23 mouse cellular contexts compared by ENCODE assay signal in genomic region chr4:128275586-128275985, GRCm38 (mm10). TPM values are rescaled to one million over a fixed set of nuclear protein-coding genes. Genes with fewer than 3 reads are reported as not detected.
"Had no signal": no experiment of that assay in that cellular context is flagged by ENCODE, and none has a peak within 500 bp of the region (broad histone marks: within the 10 kb centered on the region; RNA-seq: fewer than 3 reads in every experiment).

No protein-coding gene starts in this region.

- H3K36me3 ChIP-seq: limb, embryonic 12.5 days; limb, embryonic 15.5 days; neural tube, embryonic 12.5 days; stomach, embryonic 15.5 days had no signal

- H3K27me3 ChIP-seq: limb, embryonic 12.5 days; limb, embryonic 15.5 days; midbrain, embryonic 13.5 days; neural tube, embryonic 12.5 days had no signal

- H3K27ac ChIP-seq: limb, embryonic 12.5 days; limb, embryonic 15.5 days; liver, embryonic 14.5 days; macrophage; midbrain, embryonic 13.5 days; neural tube, embryonic 12.5 days; stomach, embryonic 15.5 days had no signal

- H3K9ac ChIP-seq: limb, embryonic 12.5 days; limb, embryonic 15.5 days; liver, embryonic 14.5 days; liver, postnatal 0 days; lung, embryonic 14.5 days; midbrain, embryonic 13.5 days; neural tube, embryonic 12.5 days; stomach, embryonic 15.5 days had no signal

- DNase-seq: kidney, adult 2 months; kidney, postnatal 14 days; kidney, postnatal 4 days; left cerebral cortex, postnatal 4 days; liver, postnatal 0 days; lung, embryonic 14.5 days; right cerebral cortex, postnatal 14 days; spleen, adult 18-20 months; thymus, adult 18-20 months; thymus, postnatal 36 days had no signal

- ATAC-seq: intestine, postnatal 0 days; liver, postnatal 0 days; lung, postnatal 0 days; midbrain, embryonic 13.5 days had no signal

- H3K4me3 ChIP-seq: limb, embryonic 12.5 days; limb, embryonic 15.5 days; midbrain, embryonic 13.5 days; neural tube, embryonic 12.5 days; stomach, embryonic 15.5 days had no signal

- H3K4me2 ChIP-seq: limb, embryonic 12.5 days; limb, embryonic 15.5 days; liver, embryonic 11.5 days; lung, embryonic 14.5 days; midbrain, embryonic 13.5 days; neural tube, embryonic 12.5 days; stomach, embryonic 15.5 days had no signal

- H3K4me1 ChIP-seq: limb, embryonic 12.5 days; neural tube, embryonic 12.5 days had no signal

- H3K9me3 ChIP-seq: limb, embryonic 12.5 days; limb, embryonic 15.5 days; midbrain, embryonic 13.5 days; neural tube, embryonic 12.5 days; stomach, embryonic 15.5 days had no signal

RNA-seq across cellular contexts. Expression of gene Hmgb4, which starts 14.8 kb away (rescaled TPM):
- polyA plus RNA-seq: intestine, embryonic 14.5 days; intestine, postnatal 0 days; kidney, adult 2 months; kidney, embryonic 16.5 days; limb, embryonic 12.5 days; limb, embryonic 15.5 days; liver, embryonic 11.5 days; liver, embryonic 14.5 days; liver, postnatal 0 days; lung, embryonic 14.5 days; lung, postnatal 0 days; macrophage; midbrain, postnatal 0 days; neural tube, embryonic 12.5 days; stomach, embryonic 15.5 days had no signal
